Mouse (Mus musculus) E14TG2a.4 (cell line): ENCODE data around the gene Gnb2.
A peak's percentile ranks its signal among the peaks of the same experiment; 100 is the strongest.

ENCODE experiments used
- H3K27me3 ChIP-seq: 2 replicates; pipeline ENCODE4 v1.6.1; 2014; ENCODE audit warnings: low read length, control low read depth; ENCODE audit not compliant: insufficient read depth
- H3K36me3 ChIP-seq: 2 replicates; pipeline ENCODE4 v1.6.1; 2014; ENCODE audit warnings: low read length, control low read depth; ENCODE audit not compliant: insufficient read depth
- H3K4me1 ChIP-seq: replicated peaks from 2 replicates; pipeline ENCODE4 v1.6.1; 2014; ENCODE audit warnings: low read depth, low read length, control low read depth
- H3K4me3 ChIP-seq: replicated peaks from 2 replicates; pipeline ENCODE4 v1.5.1; 2014; ENCODE audit warnings: mild to moderate bottlenecking, low read length
- H3K9me3 ChIP-seq: 2 replicates; pipeline ENCODE4 v1.6.1; 2014; ENCODE audit warnings: low read length, control low read depth
- CTCF ChIP-seq: conservative IDR thresholded peaks from 2 replicates; pipeline ENCODE4 v1.5.1; 2014; ENCODE audit warnings: low read length
- NANOG ChIP-seq: IDR thresholded peaks from 2 replicates; pipeline ENCODE4 v1.6.1; 2014; ENCODE audit warnings: borderline replicate concordance, low read length, mixed read lengths
- POU5F1 ChIP-seq: IDR thresholded peaks from 2 replicates; pipeline ENCODE4 v1.6.1; 2014; ENCODE audit warnings: low read length, borderline replicate concordance

Gnb2 gene

GRCm38 (mm10) chr5:137527413-137527812, 5.9 kb downstream of the Gnb2 start:
- H3K36me3 ChIP-seq, result peaks cover 80% of the 10 kb centered on the region
- TF ChIP-seq POU5F1 (no peak), CTCF (no peak), NANOG (no peak)
- H3K27me3 ChIP-seq, result peaks cover 9% of the 10 kb centered on the region
- H3K9me3 ChIP-seq, result no peaks in the 10 kb centered on the region
- H3K4me3 ChIP-seq, result no peak overlapping the region
- peaks cover 93% of the 10 kb centered on the region for H3K4me1 ChIP-seq

- TF ChIP-seq POU5F1 (no peak), NANOG (no peak), CTCF (no peak)
- H3K27me3 ChIP-seq, result no peaks in the 10 kb centered on the region
- peaks cover 91% of the 10 kb centered on the region for H3K36me3 ChIP-seq
- H3K9me3 ChIP-seq, result no peaks in the 10 kb centered on the region
- peaks cover 96% of the 10 kb centered on the region for H3K4me1 ChIP-seq
- H3K4me3 ChIP-seq, result no peak overlapping the region
Measured at GRCm38 (mm10) chr5:137526192-137526936, 6.9 kb downstream of the Gnb2 start.

GRCm38 (mm10) chr5:137525511-137525910, 7.8 kb downstream of the Gnb2 start:
- Histone ChIP-seq H3K4me1 (peaks cover 99% of the 10 kb centered on the region), H3K36me3 (peaks cover 99% of the 10 kb centered on the region), H3K27me3 (no peaks in the 10 kb centered on the region), H3K9me3 (no peaks in the 10 kb centered on the region), H3K4me3 (no peak overlapping the region)
- TF ChIP-seq POU5F1 (no peak), NANOG (no peak), CTCF (no peak)

GRCm38 (mm10) chr5:137524671-137525070, 8.6 kb downstream of the Gnb2 start:
- no peak for TF ChIP-seq NANOG
- TF ChIP-seq POU5F1, result no peak
- no peak for TF ChIP-seq CTCF
- Histone ChIP-seq H3K4me3 (peak overlapping the region; percentile 51), H3K4me1 (peaks cover 99% of the 10 kb centered on the region), H3K36me3 (peaks cover 100% of the 10 kb centered on the region), H3K27me3 (no peaks in the 10 kb centered on the region), H3K9me3 (no peaks in the 10 kb centered on the region)

- H3K27me3 ChIP-seq, result no peaks in the 10 kb centered on the region
- peaks cover 100% of the 10 kb centered on the region for H3K36me3 ChIP-seq
- no peaks in the 10 kb centered on the region for H3K9me3 ChIP-seq
- H3K4me3 ChIP-seq, result peak overlapping the region; percentile 51
- TF ChIP-seq POU5F1 (no peak), CTCF (no peak)
- peaks cover 99% of the 10 kb centered on the region for H3K4me1 ChIP-seq
Measured at GRCm38 (mm10) chr5:137524251-137524515, 9.1 kb downstream of the Gnb2 start.

- no peaks in the 10 kb centered on the region for H3K9me3 ChIP-seq
- TF ChIP-seq POU5F1 (no peak), NANOG (no peak), CTCF (no peak)
- no peaks in the 10 kb centered on the region for H3K27me3 ChIP-seq
- peak overlapping the region; percentile 51 for H3K4me3 ChIP-seq
- peaks cover 99% of the 10 kb centered on the region for H3K4me1 ChIP-seq
- H3K36me3 ChIP-seq, result peaks cover 100% of the 10 kb centered on the region
Measured at GRCm38 (mm10) chr5:137523396-137524250, 9.7 kb downstream of the Gnb2 start.

- peaks cover 99% of the 10 kb centered on the region for H3K4me1 ChIP-seq
- no peaks in the 10 kb centered on the region for H3K9me3 ChIP-seq
- no peaks in the 10 kb centered on the region for H3K27me3 ChIP-seq
- H3K4me3 ChIP-seq, result peak overlapping the region; percentile 51
- peaks cover 100% of the 10 kb centered on the region for H3K36me3 ChIP-seq
- TF ChIP-seq NANOG, result no peak
- no peak for TF ChIP-seq CTCF
- TF ChIP-seq POU5F1, result no peak
Measured at GRCm38 (mm10) chr5:137522711-137523110, 10.6 kb downstream of the Gnb2 start.

- Histone ChIP-seq H3K4me1 (peaks cover 99% of the 10 kb centered on the region), H3K4me3 (peak overlapping the region; percentile 51; the same call in 1 of the 2 replicates), H3K36me3 (peaks cover 100% of the 10 kb centered on the region), H3K27me3 (no peaks in the 10 kb centered on the region), H3K9me3 (no peaks in the 10 kb centered on the region)
- no peak for TF ChIP-seq POU5F1
- TF ChIP-seq NANOG, result no peak
- TF ChIP-seq CTCF, result no peak
Measured at GRCm38 (mm10) chr5:137521861-137522260, 11.4 kb downstream of the Gnb2 start.
